Mouse (Mus musculus) stomach, embryonic 15.5 days (tissue): ENCODE measurements at regions not wholly inside any gene's neighbourhood (a gene's known extent, or its start where the extent isn't known, plus 50 kb on each side); places are given as distances from the start of the nearest gene placed in this dataset.

Experiments
- ATAC-seq: fragments of 200-750 bp; cut with Nextera tagmentation; 2 replicates; pipeline ENCODE4 v1.8.0; 2017; ENCODE audit warnings: low read depth, moderate number of reproducible peaks, moderate TSS enrichment; ENCODE audit not compliant: insufficient read depth, low FRiP score
- H3K27ac ChIP-seq: fragments of 300-500 bp; sonication (generic); 2 replicates; pipeline ENCODE4 v1.5.1; 2015; ENCODE audit warnings: mild to moderate bottlenecking, inconsistent platforms
- H3K27me3 ChIP-seq: fragments of 300-500 bp; sonication (generic); replicated peaks from 2 replicates; pipeline ENCODE4 v1.6.1; 2015; ENCODE audit warnings: inconsistent platforms
- H3K36me3 ChIP-seq: fragments of 300-500 bp; sonication (generic); 2 replicates; pipeline ENCODE4 v1.6.1; 2015; ENCODE audit warnings: inconsistent platforms
- H3K4me1 ChIP-seq: fragments of 300-500 bp; sonication (generic); 2 replicates; pipeline ENCODE4 v1.6.1; 2015; ENCODE audit warnings: inconsistent platforms
- H3K4me2 ChIP-seq: fragments of 300-500 bp; sonication (generic); 2 replicates; pipeline ENCODE4 v1.6.1; 2015; ENCODE audit warnings: mild to moderate bottlenecking, inconsistent platforms
- H3K4me3 ChIP-seq: fragments of 300-500 bp; sonication (generic); replicated peaks from 2 replicates; pipeline ENCODE4 v1.5.1; 2015; ENCODE audit warnings: inconsistent platforms
- H3K9ac ChIP-seq: fragments of 300-500 bp; sonication (generic); 2 replicates; pipeline ENCODE4 v1.6.1; 2015; ENCODE audit warnings: inconsistent platforms
- H3K9me3 ChIP-seq: fragments of 300-500 bp; sonication (generic); 2 replicates; pipeline ENCODE4 v1.6.1; 2016; ENCODE audit warnings: inconsistent platforms
- WGBS: fragments of 180-500 bp; shearing (Covaris S2); methylation state at CpG from one replicate; pipeline ENCODE4 v1.1.7; 2015; 5-methylcytosine and 5-hydroxymethylcytosine counted together

GRCm38 (mm10) chr9:24833766-24834165 is 59.7 kb upstream of the Tbx20 start:
- Histone ChIP-seq H3K9me3 (no peaks in the 10 kb centered on the region), H3K27me3 (no peaks in the 10 kb centered on the region), H3K36me3 (no peaks in the 10 kb centered on the region), H3K4me3 (no peak overlapping the region), H3K9ac (no peak overlapping the region), H3K4me1 (no peaks in the 10 kb centered on the region), H3K27ac (no peak overlapping the region), H3K4me2 (no peak overlapping the region)
- WGBS: 63% methylated on average over 7 of the region's 7 CpGs
- ATAC-seq: no peak

- H3K9ac ChIP-seq: no peak overlapping the region
- H3K36me3 ChIP-seq: no peaks in the 10 kb centered on the region
- no peaks in the 10 kb centered on the region for H3K4me1 ChIP-seq
Measured at GRCm38 (mm10) chr9:24848210-24848609, 74.1 kb upstream of the Tbx20 start.

GRCm38 (mm10) chr9:24859459-24859858 is 85.4 kb upstream of the Tbx20 start:
- Histone ChIP-seq H3K36me3 (no peaks in the 10 kb centered on the region), H3K4me2 (no peak overlapping the region), H3K27ac (no peak overlapping the region), H3K9ac (no peak overlapping the region), H3K9me3 (no peaks in the 10 kb centered on the region), H3K4me3 (no peak overlapping the region), H3K27me3 (no peaks in the 10 kb centered on the region), H3K4me1 (no peaks in the 10 kb centered on the region)
- no peak for ATAC-seq
- WGBS: 39% methylated on average over 2 of the region's 2 CpGs

More at GRCm38 (mm10) chr9:24848210-24848609, 74.1 kb upstream of the Tbx20 start:
- Histone ChIP-seq H3K4me2 (no peak overlapping the region), H3K9me3 (no peaks in the 10 kb centered on the region), H3K27ac (no peak overlapping the region), H3K4me3 (no peak overlapping the region), H3K27me3 (no peaks in the 10 kb centered on the region)
- WGBS: 48% methylated on average over 7 of the region's 7 CpGs
- ATAC-seq: no peak

- Histone ChIP-seq H3K27me3 (no peaks in the 10 kb centered on the region), H3K4me1 (no peaks in the 10 kb centered on the region), H3K27ac (no peak overlapping the region), H3K4me2 (no peak overlapping the region), H3K9me3 (no peaks in the 10 kb centered on the region), H3K9ac (no peak overlapping the region), H3K4me3 (no peak overlapping the region), H3K36me3 (no peaks in the 10 kb centered on the region)
- WGBS: 53% methylated on average over 4 of the region's 4 CpGs
- ATAC-seq: no peak
Measured at GRCm38 (mm10) chr9:24866390-24867173, 92.5 kb upstream of the Tbx20 start.

- Histone ChIP-seq H3K27ac (no peak overlapping the region), H3K4me3 (no peak overlapping the region), H3K27me3 (no peaks in the 10 kb centered on the region), H3K9ac (no peak overlapping the region), H3K4me2 (no peak overlapping the region), H3K9me3 (no peaks in the 10 kb centered on the region), H3K4me1 (no peaks in the 10 kb centered on the region), H3K36me3 (no peaks in the 10 kb centered on the region)
- ATAC-seq: no peak
- whole genome bisulfite sequencing: 81% methylated on average over 1 of the region's 1 CpGs
Measured at GRCm38 (mm10) chr9:24868746-24869145, 94.6 kb upstream of the Tbx20 start.

- Histone ChIP-seq H3K4me3 (no peak overlapping the region), H3K9me3 (no peaks in the 10 kb centered on the region), H3K27ac (no peak overlapping the region), H3K4me1 (no peaks in the 10 kb centered on the region), H3K27me3 (no peaks in the 10 kb centered on the region), H3K4me2 (no peak overlapping the region), H3K9ac (no peak overlapping the region), H3K36me3 (no peaks in the 10 kb centered on the region)
- WGBS: 44% methylated on average over 13 of the region's 13 CpGs
- ATAC-seq: no peak
Measured at GRCm38 (mm10) chr9:24874434-24875143, 100.5 kb upstream of the Tbx20 start.

GRCm38 (mm10) chr9:24878384-24879174 is 104.5 kb upstream of the Tbx20 start:
- no peaks in the 10 kb centered on the region for H3K36me3 ChIP-seq
- 48% methylated on average over 8 of the region's 8 CpGs for WGBS
- no peak overlapping the region for H3K4me2 ChIP-seq
- ATAC-seq: no peak
- no peaks in the 10 kb centered on the region for H3K4me1 ChIP-seq
- H3K27ac ChIP-seq: no peak overlapping the region
- H3K27me3 ChIP-seq: no peaks in the 10 kb centered on the region
- H3K4me3 ChIP-seq: no peak overlapping the region
- H3K9ac ChIP-seq: no peak overlapping the region
- H3K9me3 ChIP-seq: no peaks in the 10 kb centered on the region

GRCm38 (mm10) chr9:24879662-24880061 is 105.6 kb upstream of the Tbx20 start:
- no peak for ATAC-seq
- no peak overlapping the region for H3K27ac ChIP-seq
- H3K9ac ChIP-seq: no peak overlapping the region
- WGBS: 37% methylated on average over 1 of the region's 1 CpGs
- no peak overlapping the region for H3K4me3 ChIP-seq
- H3K4me1 ChIP-seq: no peaks in the 10 kb centered on the region
- no peaks in the 10 kb centered on the region for H3K36me3 ChIP-seq
- H3K9me3 ChIP-seq: no peaks in the 10 kb centered on the region
- H3K4me2 ChIP-seq: no peak overlapping the region
- H3K27me3 ChIP-seq: no peaks in the 10 kb centered on the region

GRCm38 (mm10) chr9:24884011-24884410 is 109.9 kb upstream of the Tbx20 start:
- ATAC-seq: no peak
- H3K4me2 ChIP-seq: no peak overlapping the region
- H3K9ac ChIP-seq: no peak overlapping the region
- no peaks in the 10 kb centered on the region for H3K27me3 ChIP-seq
- H3K9me3 ChIP-seq: no peaks in the 10 kb centered on the region
- no peak overlapping the region for H3K4me3 ChIP-seq
- H3K4me1 ChIP-seq: no peaks in the 10 kb centered on the region
- WGBS: 46% methylated on average over 3 of the region's 3 CpGs
- H3K27ac ChIP-seq: no peak overlapping the region
- no peaks in the 10 kb centered on the region for H3K36me3 ChIP-seq

- Histone ChIP-seq H3K9me3 (no peaks in the 10 kb centered on the region), H3K36me3 (no peaks in the 10 kb centered on the region), H3K4me1 (no peaks in the 10 kb centered on the region), H3K4me2 (no peak overlapping the region), H3K4me3 (no peak overlapping the region), H3K27ac (no peak overlapping the region), H3K9ac (no peak overlapping the region), H3K27me3 (no peaks in the 10 kb centered on the region)
- 72% methylated on average over 9 of the region's 9 CpGs for WGBS
- no peak for ATAC-seq
Measured at GRCm38 (mm10) chr9:24888282-24888681, 114.2 kb upstream of the Tbx20 start.

- Histone ChIP-seq H3K9ac (no peak overlapping the region), H3K36me3 (no peaks in the 10 kb centered on the region), H3K9me3 (no peaks in the 10 kb centered on the region), H3K4me3 (no peak overlapping the region), H3K27me3 (no peaks in the 10 kb centered on the region), H3K4me1 (no peaks in the 10 kb centered on the region), H3K4me2 (no peak overlapping the region), H3K27ac (no peak overlapping the region)
- ATAC-seq: peak; percentile 85; the same call in 1 of the 2 replicates
- WGBS: 54% methylated on average over 13 of the region's 13 CpGs
Measured at GRCm38 (mm10) chr9:24896498-24897261, 122.6 kb upstream of the Tbx20 start.
